Mouse (Mus musculus) forebrain, embryonic 10.5 days (tissue): ENCODE data around the gene Rgs6. TPM values are rescaled to one million over a fixed set of nuclear protein-coding genes. Genes with fewer than 3 reads are reported as not detected.

Experiments used
- DNase-seq: peaks from one replicate; pipeline ENCODE4 v3.0.0-alpha.2; 2017; ENCODE audit warnings: low spot score; ENCODE audit errors: extremely low spot score
- H3K27ac ChIP-seq: fragments of 300-500 bp; sonication (generic); 2 replicates; pipeline ENCODE4 v1.5.1; 2016; ENCODE audit warnings: mild to moderate bottlenecking
- H3K27me3 ChIP-seq: fragments of 300-500 bp; sonication (generic); 2 replicates; pipeline ENCODE4 v1.6.1; 2016; ENCODE audit warnings: mild to moderate bottlenecking; ENCODE audit not compliant: poor library complexity, severe bottlenecking
- H3K36me3 ChIP-seq: fragments of 300-500 bp; sonication (generic); replicated peaks from 2 replicates; pipeline ENCODE4 v1.6.1; 2016; ENCODE audit warnings: mild to moderate bottlenecking, moderate library complexity
- H3K4me1 ChIP-seq: fragments of 300-500 bp; sonication (generic); 2 replicates; pipeline ENCODE4 v1.6.1; 2016
- H3K4me3 ChIP-seq: fragments of 300-500 bp; sonication (generic); 2 replicates; pipeline ENCODE4 v1.5.1; 2016; ENCODE audit warnings: mild to moderate bottlenecking, moderate library complexity
- H3K9me3 ChIP-seq: fragments of 300-500 bp; sonication (generic); 2 replicates; pipeline ENCODE4 v1.6.1; 2016; ENCODE audit warnings: mild to moderate bottlenecking, moderate library complexity
- WGBS: fragments of 180-500 bp; shearing (Covaris S2); methylation state at CpG from one replicate; pipeline ENCODE4 v1.1.7; 2016; 5-methylcytosine and 5-hydroxymethylcytosine counted together
- polyA plus RNA-seq: library from polyadenylated mRNA; unstranded; fragments of >200 nt; fragmentation: Nextera tagmentation; extraction: Ambion mirVana; gene quantifications from 2 replicates; pipeline ENCODE4 v1.2.1, GENCODE M21; 2016

Gene Rgs6
- polyA plus RNA-seq = 0.26 and 0.60 TPM in 2 replicates

DNA sequence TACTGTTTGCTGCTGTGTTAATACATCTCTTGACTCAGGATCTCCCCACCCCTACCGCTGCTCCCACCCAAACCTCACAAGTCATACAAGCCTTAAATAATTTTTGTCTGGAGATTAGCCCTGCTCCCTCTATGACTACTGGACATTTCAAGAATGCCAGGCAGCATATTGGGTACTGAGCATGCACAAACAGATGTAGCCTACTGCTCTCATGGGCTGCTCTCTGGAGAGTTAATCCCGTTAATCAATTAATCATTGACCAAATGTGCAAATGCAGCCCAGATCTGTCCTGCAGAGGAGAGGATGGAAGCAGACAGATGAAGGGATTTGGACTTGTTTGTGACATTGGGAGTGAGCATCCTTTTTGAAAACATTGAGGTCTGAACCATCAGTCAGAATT lies at the start of gene Rgs6:
Gene Rgs6, plus strand, starts transcription at position 276 of the 400 bp plus-strand sequence.
- H3K27ac ChIP-seq = no peak within 1 kb of the TSS
- 87% methylated on average over 2 of the region's 2 CpGs for WGBS
- H3K9me3 ChIP-seq = 0 out of 2 replicates have a peak, but pooled peaks cover 2% of the 10 kb centered on the region
- no peaks in the 10 kb centered on the region for H3K36me3 ChIP-seq
- H3K27me3 ChIP-seq = no peaks in the 10 kb centered on the region
- peaks cover 13% of the 10 kb centered on the region for H3K4me1 ChIP-seq
- H3K4me3 ChIP-seq = no peak within 1 kb of the TSS
- DNase-seq = no peak

- peaks cover 8% of the 10 kb centered on the region for H3K9me3 ChIP-seq
- 96% methylated on average over 4 of the region's 4 CpGs for whole genome bisulfite sequencing
- no peak overlapping the region for H3K4me3 ChIP-seq
- no peaks in the 10 kb centered on the region for H3K27me3 ChIP-seq
- H3K4me1 ChIP-seq = no peaks in the 10 kb centered on the region
- no peak overlapping the region for H3K27ac ChIP-seq
- no peaks in the 10 kb centered on the region for H3K36me3 ChIP-seq
- no peak for DNase-seq
Observed at GRCm38 (mm10) chr12:82547127-82547526, 41.0 kb upstream of the Rgs6 start.

- H3K4me3 ChIP-seq = no peak overlapping the region
- H3K4me1 ChIP-seq = no peaks in the 10 kb centered on the region
- peaks cover 8% of the 10 kb centered on the region for H3K9me3 ChIP-seq
- DNase-seq = no peak
- H3K27ac ChIP-seq = no peak overlapping the region
- H3K27me3 ChIP-seq = no peaks in the 10 kb centered on the region
- H3K36me3 ChIP-seq = no peaks in the 10 kb centered on the region
- 92% methylated on average over 6 of the region's 6 CpGs for WGBS
Observed at GRCm38 (mm10) chr12:82549228-82549627, 38.9 kb upstream of the Rgs6 start.

- no peaks in the 10 kb centered on the region for H3K27me3 ChIP-seq
- 89% methylated on average over 7 of the region's 7 CpGs for whole genome bisulfite sequencing
- no peaks in the 10 kb centered on the region for H3K4me1 ChIP-seq
- no peak overlapping the region for H3K27ac ChIP-seq
- H3K36me3 ChIP-seq = no peaks in the 10 kb centered on the region
- DNase-seq = no peak
- H3K9me3 ChIP-seq = peaks cover 8% of the 10 kb centered on the region
- no peak overlapping the region for H3K4me3 ChIP-seq
Observed at GRCm38 (mm10) chr12:82550076-82550475, 38.0 kb upstream of the Rgs6 start.

DNA sequence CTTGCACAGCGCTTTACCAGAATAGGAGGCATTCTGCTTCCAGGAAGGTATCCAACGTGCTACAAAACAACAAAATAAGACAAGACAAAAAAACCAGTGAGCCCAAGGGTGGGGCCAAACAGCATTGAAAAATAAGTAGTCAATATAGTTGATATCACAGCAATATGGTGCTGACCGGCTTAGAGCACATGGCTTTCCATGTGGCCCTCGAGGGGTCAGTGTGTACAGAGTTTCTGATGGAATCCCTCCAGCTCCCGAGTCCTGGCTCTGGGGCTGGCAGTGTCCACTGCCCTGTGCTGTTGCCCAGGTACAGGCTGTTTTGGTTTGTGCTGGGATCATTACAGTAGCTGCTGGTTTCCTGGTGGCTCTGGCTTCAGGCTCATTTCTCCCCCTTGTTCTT lies 35.7 kb upstream of the Rgs6 start:
- no peak for DNase-seq
- 95% methylated on average over 5 of the region's 5 CpGs for WGBS
- peaks cover 8% of the 10 kb centered on the region for H3K9me3 ChIP-seq
- H3K4me3 ChIP-seq = no peak overlapping the region
- no peaks in the 10 kb centered on the region for H3K36me3 ChIP-seq
- no peaks in the 10 kb centered on the region for H3K4me1 ChIP-seq
- H3K27ac ChIP-seq = no peak overlapping the region
- no peaks in the 10 kb centered on the region for H3K27me3 ChIP-seq

- Histone ChIP-seq H3K4me3 (no peak overlapping the region), H3K36me3 (no peaks in the 10 kb centered on the region), H3K27ac (no peak overlapping the region), H3K4me1 (no peaks in the 10 kb centered on the region), H3K9me3 (no peaks in the 10 kb centered on the region), H3K27me3 (no peaks in the 10 kb centered on the region)
- no peak for DNase-seq
Observed at GRCm38 (mm10) chr12:82562916-82563315, 25.2 kb upstream of the Rgs6 start.

DNA sequence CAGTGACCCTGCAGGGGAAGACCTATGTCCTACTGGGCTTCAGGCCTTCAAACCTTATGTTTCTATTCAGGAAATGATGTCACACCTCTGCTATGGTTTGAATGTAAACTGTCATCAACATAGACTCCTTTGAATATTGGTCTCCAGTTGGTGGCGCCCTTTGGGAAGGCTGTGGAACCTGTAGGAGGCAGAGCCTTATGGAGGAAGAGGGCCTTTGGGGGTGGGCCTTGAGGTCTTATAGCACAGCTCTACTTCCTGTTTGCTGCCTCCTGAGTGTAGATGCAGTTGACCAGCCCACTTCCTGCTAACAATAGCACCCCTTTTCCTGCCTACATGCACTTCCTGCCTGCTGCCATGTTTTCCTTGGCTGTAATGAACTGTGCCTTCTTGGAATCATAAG lies 19.7 kb upstream of the Rgs6 start:
- Histone ChIP-seq H3K9me3 (no peaks in the 10 kb centered on the region), H3K4me1 (no peaks in the 10 kb centered on the region), H3K36me3 (no peaks in the 10 kb centered on the region), H3K27me3 (no peaks in the 10 kb centered on the region), H3K4me3 (no peak overlapping the region), H3K27ac (no peak overlapping the region)
- no peak for DNase-seq
- WGBS = 91% methylated on average over 1 of the region's 1 CpGs

- Histone ChIP-seq H3K27ac (no peak overlapping the region), H3K9me3 (no peaks in the 10 kb centered on the region), H3K27me3 (no peaks in the 10 kb centered on the region), H3K4me1 (no peaks in the 10 kb centered on the region), H3K4me3 (no peak overlapping the region), H3K36me3 (no peaks in the 10 kb centered on the region)
- 89% methylated on average over 1 of the region's 1 CpGs for WGBS
- DNase-seq = no peak
Observed at GRCm38 (mm10) chr12:82572706-82573105, 15.4 kb upstream of the Rgs6 start.

- no peaks in the 10 kb centered on the region for H3K9me3 ChIP-seq
- no peak overlapping the region for H3K27ac ChIP-seq
- no peak for DNase-seq
- no peak overlapping the region for H3K4me3 ChIP-seq
- WGBS = 43% methylated on average over 7 of the region's 7 CpGs
- no peaks in the 10 kb centered on the region for H3K36me3 ChIP-seq
- H3K27me3 ChIP-seq = no peaks in the 10 kb centered on the region
- H3K4me1 ChIP-seq = peaks cover 13% of the 10 kb centered on the region
Observed at GRCm38 (mm10) chr12:82586592-82586991, 1.5 kb upstream of the Rgs6 start.

GRCm38 (mm10) chr12:82587348-82587895 lies 670 bp upstream of the Rgs6 start:
- 70% methylated on average over 7 of the region's 7 CpGs for WGBS
- Histone ChIP-seq H3K27ac (no peak overlapping the region), H3K9me3 (no peaks in the 10 kb centered on the region), H3K27me3 (no peaks in the 10 kb centered on the region), H3K4me1 (peaks cover 13% of the 10 kb centered on the region), H3K36me3 (no peaks in the 10 kb centered on the region), H3K4me3 (no peak overlapping the region)
- no peak for DNase-seq

DNA sequence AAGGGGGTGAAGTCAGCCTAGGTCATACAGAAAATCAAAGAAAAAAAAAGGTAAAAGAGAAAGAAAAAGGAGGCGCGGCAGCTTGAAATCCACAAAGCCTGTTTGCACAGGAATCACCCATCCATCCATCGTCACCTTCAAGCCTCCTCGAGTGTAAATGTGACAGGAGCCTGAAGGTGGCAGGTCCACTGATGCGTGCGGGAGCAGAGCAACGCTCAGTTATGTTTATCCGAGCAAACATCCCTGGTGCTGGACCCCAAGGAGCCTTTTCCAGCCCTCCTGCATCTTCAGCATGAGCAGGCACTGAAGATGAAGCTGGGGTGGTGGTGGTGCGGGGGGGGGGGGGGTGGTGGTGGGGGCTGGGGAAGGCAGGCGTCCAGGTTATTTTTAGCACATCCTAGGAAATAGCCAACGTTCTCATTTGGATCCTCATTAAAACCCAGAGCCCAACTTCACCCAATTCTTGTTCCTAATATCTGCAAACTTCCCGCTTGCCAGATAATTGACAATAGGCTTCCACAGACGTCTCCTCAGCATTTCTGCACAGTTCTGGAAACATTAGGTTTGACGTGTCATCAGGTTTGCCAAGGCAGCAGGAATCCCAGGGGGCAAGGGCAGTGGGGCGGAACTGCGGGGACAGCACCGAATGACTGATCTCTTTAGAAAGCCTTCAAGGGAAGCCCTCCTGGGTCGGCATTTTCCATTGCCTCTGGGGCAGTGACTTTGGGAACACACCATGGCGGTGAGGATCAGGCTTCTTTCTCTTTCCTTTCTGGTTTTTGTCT lies 946 bp downstream of the Rgs6 start:
- Histone ChIP-seq H3K27ac (no peak overlapping the region), H3K9me3 (peaks cover 3% of the 10 kb centered on the region; the same call in 1 of the 2 replicates), H3K4me1 (peaks cover 13% of the 10 kb centered on the region), H3K4me3 (no peak overlapping the region), H3K36me3 (no peaks in the 10 kb centered on the region), H3K27me3 (no peaks in the 10 kb centered on the region)
- WGBS = 47% methylated on average over 19 of the region's 19 CpGs
- DNase-seq = no peak

- no peaks in the 10 kb centered on the region for H3K9me3 ChIP-seq
- H3K36me3 ChIP-seq = no peaks in the 10 kb centered on the region
- 91% methylated on average over 2 of the region's 2 CpGs for WGBS
- no peaks in the 10 kb centered on the region for H3K27me3 ChIP-seq
- peaks cover 20% of the 10 kb centered on the region for H3K4me1 ChIP-seq
- DNase-seq = no peak
- no peak overlapping the region for H3K4me3 ChIP-seq
- no peak overlapping the region for H3K27ac ChIP-seq
Observed at GRCm38 (mm10) chr12:82599011-82599410, 10.9 kb downstream of the Rgs6 start.

GRCm38 (mm10) chr12:82600406-82600805 lies 12.3 kb downstream of the Rgs6 start:
- no peak for DNase-seq
- H3K27ac ChIP-seq = no peak overlapping the region
- peaks cover 24% of the 10 kb centered on the region for H3K4me1 ChIP-seq
- H3K9me3 ChIP-seq = no peaks in the 10 kb centered on the region
- no peaks in the 10 kb centered on the region for H3K36me3 ChIP-seq
- WGBS = 46% methylated on average over 6 of the region's 6 CpGs
- H3K27me3 ChIP-seq = no peaks in the 10 kb centered on the region
- no peak overlapping the region for H3K4me3 ChIP-seq
